Mouse (Mus musculus) liver (tissue): Measurements from ENCODE around the gene Usp34.
"Not testable (repeated sequence)": the region's sequence is repeated elsewhere in the genome, so short reads cannot be mapped to it uniquely, and the experiment has no call there.

Experiments used
- DNase-seq: peaks from one replicate; pipeline ENCODE4 v3.0.0-alpha.2; 2020; ENCODE audit warnings: mixed read lengths

The Usp34 gene

GRCm38 (mm10) chr11:23306764-23307565, at the start of gene Usp34:
Gene Usp34, plus strand, starts transcription at chr11:23306895.
- peak; percentile 88 for DNase-seq

- no peak for DNase-seq
Observed at GRCm38 (mm10) chr11:23259073-23259472, 47.6 kb upstream of the Usp34 start.

GRCm38 (mm10) chr11:23259481-23259880, 47.2 kb upstream of the Usp34 start:
- DNase-seq, result no peak

GRCm38 (mm10) chr11:23260186-23260585, 46.5 kb upstream of the Usp34 start:
- DNase-seq, result no peak

GRCm38 (mm10) chr11:23261490-23261889, 45.2 kb upstream of the Usp34 start:
- no peak for DNase-seq

- no peak for DNase-seq
Observed at GRCm38 (mm10) chr11:23264949-23265348, 41.7 kb upstream of the Usp34 start.

- no peak for DNase-seq
Observed at GRCm38 (mm10) chr11:23271770-23272724, 34.6 kb upstream of the Usp34 start.

GRCm38 (mm10) chr11:23275780-23276179, 30.9 kb upstream of the Usp34 start:
- DNase-seq, result no peak

GRCm38 (mm10) chr11:23284469-23284868, 22.2 kb upstream of the Usp34 start:
- DNase-seq, result no peak

- not testable (repeated sequence) for DNase-seq
Observed at GRCm38 (mm10) chr11:23288866-23289265, 17.8 kb upstream of the Usp34 start.

- no peak for DNase-seq
Observed at GRCm38 (mm10) chr11:23297379-23297778, 9.3 kb upstream of the Usp34 start.

- no peak for DNase-seq
Observed at GRCm38 (mm10) chr11:23298301-23298700, 8.4 kb upstream of the Usp34 start.

GRCm38 (mm10) chr11:23299910-23300309, 6.8 kb upstream of the Usp34 start:
- no peak for DNase-seq

- DNase-seq, result no peak
Observed at GRCm38 (mm10) chr11:23303126-23303525, 3.6 kb upstream of the Usp34 start.

- not testable (repeated sequence) for DNase-seq
Observed at GRCm38 (mm10) chr11:23305101-23305672, 1.5 kb upstream of the Usp34 start.

GRCm38 (mm10) chr11:23305673-23306608, 754 bp upstream of the Usp34 start:
- peak; percentile 98 for DNase-seq

GRCm38 (mm10) chr11:23307566-23307920, 848 bp downstream of the Usp34 start:
- no peak for DNase-seq

GRCm38 (mm10) chr11:23313496-23313895, 6.8 kb downstream of the Usp34 start:
- DNase-seq, result peak; percentile 49

- no peak for DNase-seq
Observed at GRCm38 (mm10) chr11:23329413-23329812, 22.7 kb downstream of the Usp34 start.

GRCm38 (mm10) chr11:23332136-23332535, 25.4 kb downstream of the Usp34 start:
- DNase-seq, result no peak

GRCm38 (mm10) chr11:23335160-23335559, 28.5 kb downstream of the Usp34 start:
- DNase-seq, result no peak

- not testable (repeated sequence) for DNase-seq
Observed at GRCm38 (mm10) chr11:23357226-23357625, 50.5 kb downstream of the Usp34 start.
